Mouse (Mus musculus): ENCODE results near the gene Gfy. TPM values are rescaled to one million over a fixed set of nuclear protein-coding genes. Genes with fewer than 3 reads are reported as not detected.

The Gfy gene
- not detected in 2 replicates for polyA plus RNA-seq (2016; fragmentation: Nextera tagmentation; extraction: Ambion mirVana)

DNA sequence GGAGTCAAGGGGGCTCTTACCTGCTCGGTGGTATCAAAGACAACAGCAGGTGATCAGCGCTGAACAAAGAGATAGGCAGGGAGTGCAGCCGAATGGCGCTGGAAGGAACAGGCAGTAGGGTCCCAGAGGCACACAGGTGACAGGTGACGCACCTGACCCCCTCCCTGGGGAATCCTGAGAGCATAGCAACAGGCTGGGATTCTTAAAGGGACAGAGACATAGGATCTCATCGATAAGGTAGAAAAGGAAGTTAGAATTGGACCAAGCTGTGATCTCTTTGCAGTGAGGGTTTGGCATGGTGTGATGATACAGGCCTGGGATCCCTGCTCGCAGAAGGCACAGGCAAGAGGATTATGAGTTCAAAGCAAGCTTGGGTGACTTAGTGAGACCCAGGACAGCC is at the start of gene Gfy:
Gene Gfy, minus strand, starts transcription at position 101 of the 400 bp plus-strand sequence.
- no peak within 1 kb of the TSS for H3K9ac ChIP-seq (replicated peaks)
- ATAC-seq (ENCODE audit: insufficient number of reproducible peaks, insufficient read depth, low FRiP score, low TSS enrichment, low read depth), result no peak
- no peak within 1 kb of the TSS for H3K4me2 ChIP-seq
- peaks cover 100% of the 10 kb centered on the region for H3K27me3 ChIP-seq
- peaks cover 27% of the 10 kb centered on the region for H3K4me1 ChIP-seq (replicated peaks)
- no peaks in the 10 kb centered on the region for H3K36me3 ChIP-seq
- no peak within 1 kb of the TSS for H3K27ac ChIP-seq
- no peaks in the 10 kb centered on the region; the same call in 1 of the 2 replicates for H3K9me3 ChIP-seq
- WGBS, result 27% methylated on average over 7 of the region's 7 CpGs
- H3K4me3 ChIP-seq (replicated peaks), result no peak within 1 kb of the TSS

DNA sequence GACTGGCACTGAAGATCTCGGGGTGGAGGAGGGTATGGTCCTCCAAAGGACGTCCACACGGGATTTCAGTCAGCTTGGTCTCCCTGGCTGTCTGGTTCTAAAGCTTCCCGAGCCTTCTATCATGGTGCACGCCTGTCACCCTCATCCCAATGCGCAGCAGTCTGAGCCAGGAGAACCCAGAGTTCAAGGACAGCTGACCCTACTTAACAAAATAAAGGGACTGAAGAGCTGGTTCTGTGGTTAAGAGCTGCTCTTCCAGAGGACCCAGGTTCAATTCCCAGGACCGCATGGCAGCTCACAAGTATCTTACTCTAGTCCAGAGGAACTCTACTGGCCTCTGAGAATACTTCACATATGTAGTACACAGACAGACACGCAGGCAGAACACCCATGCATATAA is 49.7 kb upstream of the Gfy start:
- Histone ChIP-seq H3K27ac (no peak overlapping the region), H3K4me2 (no peak overlapping the region), H3K27me3 (no peaks in the 10 kb centered on the region), H3K36me3 (peaks cover 95% of the 10 kb centered on the region), H3K9me3 (no peaks in the 10 kb centered on the region), H3K9ac (replicated peaks) (no peak overlapping the region), H3K4me3 (replicated peaks) (no peak overlapping the region), H3K4me1 (replicated peaks) (peaks cover 21% of the 10 kb centered on the region)
- WGBS, result 93% methylated on average over 8 of the region's 8 CpGs
- ATAC-seq (ENCODE audit: insufficient number of reproducible peaks, insufficient read depth, low FRiP score, low TSS enrichment, low read depth), result no peak

DNA sequence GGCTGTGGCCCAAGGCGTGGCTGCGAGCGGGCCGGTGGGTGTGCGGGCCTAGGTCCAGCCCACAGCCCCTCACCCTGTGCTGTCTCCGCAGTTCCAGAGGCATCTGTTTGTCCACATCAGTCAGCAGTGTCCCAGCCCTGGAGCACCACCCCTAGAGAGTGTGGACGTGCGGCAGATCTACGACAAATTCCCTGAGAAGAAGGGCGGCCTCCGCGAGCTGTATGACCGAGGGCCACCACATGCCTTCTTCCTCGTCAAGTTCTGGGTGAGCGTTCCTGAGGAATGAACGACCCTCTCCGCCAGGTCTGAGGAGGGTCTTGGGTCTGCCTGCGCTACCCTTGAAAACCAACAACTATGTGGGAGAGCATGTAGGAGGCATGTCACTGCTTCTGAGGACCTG is 49.2 kb upstream of the Gfy start:
- Histone ChIP-seq H3K36me3 (peaks cover 97% of the 10 kb centered on the region), H3K9ac (replicated peaks) (no peak overlapping the region), H3K4me1 (replicated peaks) (peaks cover 16% of the 10 kb centered on the region), H3K9me3 (no peaks in the 10 kb centered on the region), H3K27ac (no peak overlapping the region), H3K27me3 (no peaks in the 10 kb centered on the region), H3K4me3 (replicated peaks) (no peak overlapping the region), H3K4me2 (no peak overlapping the region)
- WGBS, result 95% methylated on average over 18 of the region's 18 CpGs
- peak; percentile 29; the same call in 1 of the 2 replicates for ATAC-seq (ENCODE audit: insufficient number of reproducible peaks, insufficient read depth, low FRiP score, low TSS enrichment, low read depth)

DNA sequence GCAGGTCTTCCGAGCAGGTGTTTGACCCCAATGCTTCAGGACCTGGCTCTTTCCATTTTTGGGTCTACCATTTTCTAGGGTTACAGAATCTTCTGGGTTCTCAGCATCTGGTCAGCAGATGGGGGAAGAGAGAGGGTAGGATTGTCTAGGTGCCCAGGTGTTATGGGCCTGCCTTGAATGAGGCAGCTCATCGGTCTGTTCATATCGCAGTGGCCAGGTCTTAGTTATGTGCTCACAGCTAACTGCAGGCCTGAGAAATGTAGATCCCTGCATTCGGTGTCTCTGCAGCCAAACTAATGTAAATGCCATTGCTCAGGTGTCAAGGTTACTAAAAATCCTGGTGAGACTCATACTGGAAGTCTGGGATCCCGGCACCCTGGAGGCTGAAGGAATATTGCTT is 47.1 kb upstream of the Gfy start:
- 93% methylated on average over 5 of the region's 5 CpGs for WGBS
- ATAC-seq (ENCODE audit: insufficient number of reproducible peaks, insufficient read depth, low FRiP score, low TSS enrichment, low read depth), result no peak
- no peak overlapping the region for H3K27ac ChIP-seq
- no peak overlapping the region for H3K9ac ChIP-seq (replicated peaks)
- no peaks in the 10 kb centered on the region for H3K4me1 ChIP-seq (replicated peaks)
- H3K27me3 ChIP-seq, result no peaks in the 10 kb centered on the region
- H3K36me3 ChIP-seq, result peaks cover 97% of the 10 kb centered on the region
- H3K4me3 ChIP-seq (replicated peaks), result no peak overlapping the region
- H3K9me3 ChIP-seq, result no peaks in the 10 kb centered on the region
- no peak overlapping the region for H3K4me2 ChIP-seq

DNA sequence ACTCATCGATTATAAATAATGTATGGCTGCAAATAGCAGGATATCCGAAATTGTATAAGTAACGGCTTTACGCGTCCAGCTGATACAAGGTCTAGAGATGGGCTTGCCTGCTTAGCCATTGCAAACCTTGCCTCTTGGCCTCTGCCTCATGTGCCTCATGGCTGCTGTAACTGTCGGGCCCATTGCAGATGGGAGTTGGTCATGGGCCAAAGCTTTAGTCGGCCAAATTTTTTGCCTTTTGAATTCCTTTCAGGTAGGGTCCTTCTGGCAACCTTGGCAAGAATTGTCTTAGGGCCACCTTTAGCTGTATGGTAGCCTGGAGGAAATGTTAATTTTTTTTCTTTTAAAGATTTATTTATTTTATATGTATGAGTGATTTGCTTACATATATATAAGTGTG is 45.5 kb upstream of the Gfy start:
- Histone ChIP-seq H3K27ac (no peak overlapping the region), H3K36me3 (peaks cover 98% of the 10 kb centered on the region), H3K4me3 (replicated peaks) (no peak overlapping the region), H3K4me2 (no peak overlapping the region), H3K9ac (replicated peaks) (no peak overlapping the region), H3K27me3 (no peaks in the 10 kb centered on the region), H3K9me3 (no peaks in the 10 kb centered on the region), H3K4me1 (replicated peaks) (peaks cover 11% of the 10 kb centered on the region)
- WGBS, result 96% methylated on average over 7 of the region's 7 CpGs
- ATAC-seq (ENCODE audit: insufficient number of reproducible peaks, insufficient read depth, low FRiP score, low TSS enrichment, low read depth), result no peak

DNA sequence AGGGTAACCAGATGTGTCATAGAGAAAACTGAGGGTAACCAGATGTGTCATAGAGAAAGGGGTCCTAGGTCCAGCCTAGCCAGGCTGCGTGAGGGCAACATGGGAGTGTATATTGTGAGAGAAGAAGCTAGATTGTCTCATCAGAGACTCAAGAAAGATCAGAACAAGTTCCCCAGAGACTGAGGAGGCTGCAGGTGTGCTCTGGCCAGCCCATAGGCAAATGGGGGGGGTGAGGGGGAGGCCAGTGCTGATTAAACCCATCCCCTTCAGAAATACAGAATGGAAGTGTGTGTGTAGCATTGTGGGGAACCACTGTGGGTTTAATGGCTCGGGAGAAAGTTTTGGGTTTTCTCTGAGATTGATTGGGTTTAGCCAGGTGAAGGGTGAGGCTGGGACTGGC is 42.3 kb upstream of the Gfy start:
- no peak overlapping the region for H3K9ac ChIP-seq (replicated peaks)
- H3K27me3 ChIP-seq, result no peaks in the 10 kb centered on the region
- no peak for ATAC-seq (ENCODE audit: insufficient number of reproducible peaks, insufficient read depth, low FRiP score, low TSS enrichment, low read depth)
- 83% methylated on average over 2 of the region's 2 CpGs for WGBS
- H3K36me3 ChIP-seq, result peaks cover 96% of the 10 kb centered on the region
- no peaks in the 10 kb centered on the region for H3K9me3 ChIP-seq
- H3K27ac ChIP-seq, result no peak overlapping the region
- H3K4me1 ChIP-seq (replicated peaks), result peaks cover 40% of the 10 kb centered on the region
- H3K4me3 ChIP-seq (replicated peaks), result no peak overlapping the region
- no peak overlapping the region for H3K4me2 ChIP-seq

DNA sequence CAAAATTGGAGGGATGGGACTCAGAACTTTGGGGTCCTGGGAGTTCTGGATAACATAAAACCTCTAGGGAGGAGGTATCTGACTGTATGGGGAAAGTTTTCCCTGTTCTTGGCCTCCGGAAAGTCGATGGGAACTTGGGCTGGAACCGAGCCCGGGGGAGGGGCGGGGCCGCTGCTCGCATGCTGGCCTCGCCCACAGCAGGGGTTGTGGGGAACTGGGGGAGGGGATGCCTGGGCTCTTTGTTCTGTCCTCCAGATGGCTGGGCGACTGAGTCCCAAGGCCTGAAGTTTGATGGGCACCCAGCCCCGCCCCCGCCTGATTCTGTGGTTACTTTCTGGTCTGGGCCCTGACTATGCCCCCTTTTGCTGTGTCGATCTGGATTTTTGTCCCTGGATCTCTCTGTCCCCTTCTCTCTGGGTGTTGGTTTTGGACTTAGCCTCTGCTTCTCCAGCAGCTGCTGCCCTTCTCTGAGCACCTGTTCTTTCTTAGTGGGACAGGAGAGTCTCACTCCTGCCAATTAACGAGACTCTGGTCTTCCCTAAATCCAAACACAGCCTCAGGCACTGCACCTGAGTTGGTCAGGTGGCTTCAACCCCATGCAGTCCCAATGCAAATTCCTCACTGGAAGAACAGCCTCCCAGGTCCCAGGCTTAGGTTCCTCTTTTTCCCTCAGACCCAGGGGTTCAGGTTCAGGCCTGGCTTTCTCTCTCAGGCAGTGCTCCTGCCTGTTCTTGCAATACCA is 37.2 kb upstream of the Gfy start:
- H3K27ac ChIP-seq, result peak overlapping the region; percentile 99
- peak overlapping the region; percentile 99 for H3K9ac ChIP-seq (replicated peaks)
- ATAC-seq (ENCODE audit: insufficient number of reproducible peaks, insufficient read depth, low FRiP score, low TSS enrichment, low read depth), result peak; percentile 85
- H3K4me2 ChIP-seq, result peak overlapping the region; percentile 98
- peak overlapping the region; percentile 88 for H3K4me3 ChIP-seq (replicated peaks)
- peaks cover 13% of the 10 kb centered on the region for H3K27me3 ChIP-seq
- H3K36me3 ChIP-seq, result peaks cover 45% of the 10 kb centered on the region
- peaks cover 43% of the 10 kb centered on the region for H3K4me1 ChIP-seq (replicated peaks)
- no peaks in the 10 kb centered on the region for H3K9me3 ChIP-seq
- under 1% methylated on average over 13 of the region's 13 CpGs for WGBS

DNA sequence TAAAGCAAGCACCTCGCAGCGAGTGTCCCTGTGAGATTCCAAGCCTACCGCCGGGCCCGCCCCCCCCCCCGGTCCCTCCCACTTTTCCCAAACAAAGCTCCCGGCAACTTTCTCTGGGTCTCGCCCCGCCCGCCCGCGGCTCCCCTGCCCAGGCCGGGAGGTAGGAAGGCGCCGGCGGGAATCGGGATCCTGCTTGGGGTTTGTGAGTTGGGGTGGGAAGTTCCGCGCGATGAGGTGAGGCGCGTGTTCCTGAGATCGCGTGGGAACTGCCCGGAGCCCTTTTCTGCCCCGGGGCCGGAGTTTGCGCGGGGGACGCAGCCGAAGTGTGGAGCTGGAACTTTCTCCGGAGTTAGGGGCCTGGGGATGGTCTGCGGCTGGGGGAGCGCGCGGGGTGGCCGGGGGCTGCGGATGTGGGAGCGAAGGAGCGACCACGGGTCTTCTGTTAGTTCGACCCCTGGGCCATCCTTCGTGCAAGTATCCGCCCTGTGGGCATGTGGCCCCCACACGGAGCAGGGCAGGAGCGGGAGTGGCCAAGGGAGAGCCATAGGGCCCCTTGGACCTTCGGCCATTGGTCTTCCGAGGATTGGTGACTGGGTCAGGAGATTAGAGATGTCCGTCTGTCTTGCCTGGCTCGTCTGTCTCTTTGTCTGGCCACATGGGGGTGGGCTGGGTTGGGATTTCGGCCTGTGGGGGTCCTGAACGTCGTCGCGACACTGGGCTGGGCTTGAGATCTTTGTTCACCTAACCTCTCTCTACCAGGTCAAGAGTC is 36.5 kb upstream of the Gfy start, which contains the start of gene Tead2:
Gene Tead2, plus strand, starts transcription at position 81 of the 769 bp plus-strand sequence.
- H3K4me3 ChIP-seq (replicated peaks), result peak within 1 kb of the TSS; percentile 88
- peak within 1 kb of the TSS; percentile 99 for H3K9ac ChIP-seq (replicated peaks)
- WGBS, result under 1% methylated on average over 55 of the region's 55 CpGs
- H3K27me3 ChIP-seq, result peaks cover 20% of the 10 kb centered on the region
- peak within 1 kb of the TSS; percentile 99 for H3K27ac ChIP-seq
- ATAC-seq (ENCODE audit: insufficient number of reproducible peaks, insufficient read depth, low FRiP score, low TSS enrichment, low read depth), result peak; percentile 53
- H3K9me3 ChIP-seq, result no peaks in the 10 kb centered on the region
- H3K4me1 ChIP-seq (replicated peaks), result peaks cover 43% of the 10 kb centered on the region
- peaks cover 38% of the 10 kb centered on the region for H3K36me3 ChIP-seq
- H3K4me2 ChIP-seq, result peak within 1 kb of the TSS; percentile 98

DNA sequence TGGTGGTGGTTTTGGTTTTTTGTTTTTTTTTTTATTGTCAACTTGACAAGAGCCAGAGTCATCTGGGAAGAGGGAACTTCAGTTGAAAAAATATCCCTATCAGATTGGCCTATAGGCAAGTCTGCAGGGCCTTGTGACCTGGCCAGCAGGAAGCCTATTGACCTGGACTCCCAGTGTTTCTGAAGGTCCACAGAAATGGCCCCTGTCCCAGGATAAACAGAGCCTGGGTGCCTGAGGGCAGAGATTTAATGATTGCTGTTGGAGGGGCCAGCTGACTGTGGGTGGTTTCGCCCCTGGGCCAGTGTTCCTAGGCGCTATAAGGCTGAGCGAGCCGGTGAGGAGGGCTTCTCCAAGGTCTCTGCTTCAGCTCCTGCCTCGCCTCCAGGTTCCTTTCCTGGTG is 34.3 kb upstream of the Gfy start:
- Histone ChIP-seq H3K9ac (replicated peaks) (no peak overlapping the region), H3K4me3 (replicated peaks) (no peak overlapping the region), H3K9me3 (no peaks in the 10 kb centered on the region), H3K27me3 (peaks cover 35% of the 10 kb centered on the region), H3K4me2 (no peak overlapping the region), H3K27ac (no peak overlapping the region), H3K4me1 (replicated peaks) (peaks cover 22% of the 10 kb centered on the region), H3K36me3 (peaks cover 16% of the 10 kb centered on the region)
- ATAC-seq (ENCODE audit: insufficient number of reproducible peaks, insufficient read depth, low FRiP score, low TSS enrichment, low read depth), result no peak
- WGBS, result 55% methylated on average over 5 of the region's 5 CpGs

DNA sequence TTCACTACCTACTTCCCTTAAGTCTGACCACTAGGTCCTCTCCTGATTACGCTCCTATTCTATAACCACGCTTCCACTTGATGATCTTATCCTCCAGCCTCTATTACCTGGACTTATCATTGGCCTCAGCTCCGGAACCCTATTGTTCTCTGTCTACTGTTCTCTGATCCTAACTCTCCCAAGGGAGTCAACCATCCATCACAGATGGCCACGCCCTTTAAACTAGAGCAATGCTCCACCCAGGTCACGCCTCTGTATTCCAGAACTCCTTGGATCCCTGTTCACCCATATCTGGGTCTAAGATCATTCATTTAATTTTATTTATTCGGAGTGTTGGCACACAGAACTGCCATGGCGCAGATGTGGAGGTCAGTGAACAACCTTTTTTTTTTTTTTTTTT is 33.0 kb upstream of the Gfy start:
- WGBS, result 75% methylated on average over 7 of the region's 7 CpGs
- no peak for ATAC-seq (ENCODE audit: insufficient number of reproducible peaks, insufficient read depth, low FRiP score, low TSS enrichment, low read depth)
- 0 out of 2 replicates have a peak, but pooled peaks cover 4% of the 10 kb centered on the region for H3K9me3 ChIP-seq
- peak overlapping the region; percentile 34; the same call in 1 of the 2 replicates for H3K4me2 ChIP-seq
- H3K9ac ChIP-seq (replicated peaks), result no peak overlapping the region
- peaks cover 35% of the 10 kb centered on the region for H3K27me3 ChIP-seq
- H3K36me3 ChIP-seq, result peaks cover 3% of the 10 kb centered on the region
- peaks cover 9% of the 10 kb centered on the region for H3K4me1 ChIP-seq (replicated peaks)
- H3K27ac ChIP-seq, result no peak overlapping the region
- H3K4me3 ChIP-seq (replicated peaks), result 0 out of 2 replicates have a peak overlapping the region, but pooled peaks have one; percentile 19

DNA sequence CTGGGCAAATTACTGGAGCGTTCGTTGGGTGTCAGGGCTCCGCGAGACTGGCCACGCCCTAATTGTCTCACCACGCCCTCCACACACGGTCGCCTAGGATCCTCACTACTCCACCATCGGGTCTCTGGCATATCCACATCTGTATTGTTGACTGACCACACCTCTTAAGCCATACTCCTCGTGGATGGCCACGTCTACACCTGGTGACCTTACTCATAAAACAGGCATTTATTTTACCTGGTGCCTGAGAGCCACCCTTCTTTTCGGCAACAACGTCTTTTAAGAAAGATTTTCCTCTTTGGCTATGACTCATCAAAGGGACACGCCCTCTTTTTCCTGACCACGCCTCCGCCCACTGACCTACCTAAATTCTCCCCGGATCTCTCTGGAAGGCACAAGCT is 32.5 kb upstream of the Gfy start, which contains the start of gene Dkkl1:
Gene Dkkl1, minus strand, starts transcription at position 297 of the 401 bp plus-strand sequence.
- H3K36me3 ChIP-seq, result no peaks in the 10 kb centered on the region
- WGBS, result 5% methylated on average over 17 of the region's 17 CpGs
- peak within 1 kb of the TSS; percentile 19; the same call in 1 of the 2 replicates for H3K4me3 ChIP-seq (replicated peaks)
- 0 out of 2 replicates have a peak, but pooled peaks cover 4% of the 10 kb centered on the region for H3K9me3 ChIP-seq
- no peak for ATAC-seq (ENCODE audit: insufficient number of reproducible peaks, insufficient read depth, low FRiP score, low TSS enrichment, low read depth)
- no peak within 1 kb of the TSS for H3K9ac ChIP-seq (replicated peaks)
- H3K4me2 ChIP-seq, result peak within 1 kb of the TSS; percentile 34
- no peak within 1 kb of the TSS for H3K27ac ChIP-seq
- H3K27me3 ChIP-seq, result peaks cover 35% of the 10 kb centered on the region
- H3K4me1 ChIP-seq (replicated peaks), result peaks cover 4% of the 10 kb centered on the region; the same call in 1 of the 2 replicates

Data from limb, embryonic 12.5 days (tissue).